Mouse (Mus musculus) kidney, adult 2 months (tissue): ENCODE measurements around the gene Esrrg.

Source experiments
- CTCF ChIP-seq: fragments of 200-500 bp; conservative IDR thresholded peaks from 2 replicates; pipeline ENCODE4 v1.5.1; 2011; ENCODE audit warnings: low read depth, mild to moderate bottlenecking, control low read depth, low read length, moderate library complexity, mixed read lengths; ENCODE audit not compliant: insufficient read depth, insufficient read length
- POLR2A ChIP-seq: fragments of 200-500 bp; IDR thresholded peaks from one replicate; pipeline ENCODE4 v1.6.1; 2011; ENCODE audit warnings: low read depth, low read length, control low read depth

DNA sequence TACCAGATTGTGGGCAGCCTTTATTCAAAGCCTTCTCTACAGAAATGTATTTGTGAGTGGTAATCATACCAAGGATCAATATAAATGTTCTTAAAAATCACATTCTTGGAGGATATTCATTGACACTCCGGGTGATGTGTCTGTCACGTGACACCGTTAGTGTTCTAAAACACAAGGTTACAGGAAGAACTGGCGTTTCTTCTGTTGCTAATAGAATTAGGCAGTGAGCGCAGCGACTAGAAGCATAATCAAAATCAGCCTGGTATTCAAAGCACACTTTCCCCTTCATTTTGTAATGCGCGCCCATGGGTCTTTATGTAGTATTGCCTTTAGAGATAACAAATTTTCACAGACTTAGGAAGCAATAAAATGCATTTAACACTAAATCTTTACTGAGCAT, 420.6 kb downstream of the Esrrg start:
- TF ChIP-seq CTCF (no peak), POLR2A (no peak)
